Mouse (Mus musculus) bone marrow, adult 2 months (tissue): Measurements from ENCODE around the gene Snrk.

Experiments used
- CTCF ChIP-seq: fragments of 200-500 bp; IDR thresholded peaks from 2 replicates; pipeline ENCODE4 v1.5.1; 2011; ENCODE audit warnings: low read length, control low read depth; ENCODE audit not compliant: control insufficient read depth, insufficient read depth
- POLR2A ChIP-seq: fragments of 200-500 bp; IDR thresholded peaks from 2 replicates; pipeline ENCODE4 v1.6.1; 2011; ENCODE audit warnings: low read depth, mild to moderate bottlenecking, control low read depth, low read length, borderline replicate concordance; ENCODE audit not compliant: control insufficient read depth

DNA sequence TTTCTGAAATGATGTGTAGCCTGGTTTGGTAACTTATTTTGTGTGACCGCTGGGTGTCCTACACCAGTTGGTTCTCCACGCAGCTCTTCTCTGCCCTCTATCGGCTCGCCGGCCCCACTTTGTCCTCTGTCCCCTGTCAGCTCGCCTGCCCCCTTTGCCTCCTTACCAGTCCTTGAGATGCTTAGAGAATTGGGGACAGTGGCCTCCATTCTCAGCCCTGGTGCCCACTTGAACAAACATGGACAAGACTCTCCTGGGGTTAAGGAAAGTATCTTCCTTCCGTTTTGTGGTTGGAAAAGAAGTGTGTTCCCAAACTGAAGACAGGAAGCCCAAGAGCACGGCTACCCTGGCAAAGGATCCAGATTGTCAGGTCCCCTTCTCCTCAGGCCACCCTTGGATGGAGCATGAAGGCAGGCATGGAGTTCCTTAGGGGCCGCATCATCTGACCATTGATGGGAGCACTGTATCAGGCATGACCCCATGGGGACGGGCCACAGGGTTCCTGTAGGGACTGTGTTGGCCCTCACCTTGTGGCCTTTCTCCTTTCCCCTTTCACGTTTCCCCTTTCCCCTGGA is 55.6 kb downstream of the Snrk start:
- no peak for TF ChIP-seq CTCF
- no peak for TF ChIP-seq POLR2A
